Mouse (Mus musculus) cortical plate, adult 2 months (tissue): ENCODE results near the gene Rarres2. TPM values are rescaled to one million over a fixed set of nuclear protein-coding genes. Genes with fewer than 3 reads are reported as not detected.

Source experiments
- H3K27ac ChIP-seq: fragments of 200-500 bp; 2 replicates; pipeline ENCODE4 v1.5.1; 2012; ENCODE audit warnings: low read length, control low read depth, inconsistent platforms; ENCODE audit not compliant: insufficient read depth
- H3K4me1 ChIP-seq: fragments of 200-500 bp; 2 replicates; pipeline ENCODE4 v1.6.1; 2011; ENCODE audit warnings: low read length; ENCODE audit not compliant: control insufficient read depth, insufficient read depth
- H3K4me3 ChIP-seq: fragments of 200-500 bp; 2 replicates; pipeline ENCODE4 v1.5.1; 2011; ENCODE audit warnings: mild to moderate bottlenecking, low read length, control low read depth; ENCODE audit not compliant: insufficient read depth
- CTCF ChIP-seq: fragments of 200-500 bp; IDR thresholded peaks from 2 replicates; pipeline ENCODE4 v1.5.1; 2011; ENCODE audit warnings: mild to moderate bottlenecking, control low read depth, low read length; ENCODE audit not compliant: insufficient read depth; ENCODE audit errors: extremely low read depth
- POLR2A ChIP-seq: fragments of 200-500 bp; IDR thresholded peaks from 2 replicates; pipeline ENCODE4 v1.6.1; 2011; ENCODE audit warnings: mild to moderate bottlenecking, low read length, control low read depth; ENCODE audit not compliant: insufficient read depth; ENCODE audit errors: extremely low read depth
- polyA plus RNA-seq: library from polyadenylated mRNA; depleted of rRNA; stranded (reverse); fragments of >200 nt; gene quantifications from 2 replicates; pipeline ENCODE4 v1.2.3, GENCODE M21; 2012

Gene Rarres2
- polyA plus RNA-seq, 1 experiment = 23.2 TPM

- H3K4me3 ChIP-seq = no peak overlapping the region
- H3K27ac ChIP-seq = no peak overlapping the region
- H3K4me1 ChIP-seq = no peaks in the 10 kb centered on the region
- TF ChIP-seq CTCF (no peak), POLR2A (no peak)
Observed at GRCm38 (mm10) chr6:48545251-48545650, 27.3 kb downstream of the Rarres2 start.

- 0 out of 2 replicates have a peak, but pooled peaks have one; percentile 23 for TF ChIP-seq POLR2A
- no peak for TF ChIP-seq CTCF
- H3K4me1 ChIP-seq = peaks cover 8% of the 10 kb centered on the region
Observed at GRCm38 (mm10) chr6:48542631-48543030, 30.0 kb downstream of the Rarres2 start.

GRCm38 (mm10) chr6:48541560-48542450 lies 30.8 kb downstream of the Rarres2 start:
- H3K4me1 ChIP-seq = peaks cover 8% of the 10 kb centered on the region
- no peak for TF ChIP-seq POLR2A
- no peak for TF ChIP-seq CTCF
- H3K4me3 ChIP-seq = no peak overlapping the region
- no peak overlapping the region for H3K27ac ChIP-seq

More at GRCm38 (mm10) chr6:48542631-48543030, 30.0 kb downstream of the Rarres2 start:
- no peak overlapping the region for H3K27ac ChIP-seq
- H3K4me3 ChIP-seq = no peak overlapping the region

GRCm38 (mm10) chr6:48540721-48541120 lies 31.9 kb downstream of the Rarres2 start:
- H3K27ac ChIP-seq = no peak overlapping the region
- peaks cover 8% of the 10 kb centered on the region for H3K4me1 ChIP-seq
- TF ChIP-seq POLR2A (no peak), CTCF (no peak)
- no peak overlapping the region for H3K4me3 ChIP-seq

GRCm38 (mm10) chr6:48539860-48540259 lies 32.7 kb downstream of the Rarres2 start:
- TF ChIP-seq POLR2A = no peak
- TF ChIP-seq CTCF = no peak
- H3K27ac ChIP-seq = no peak overlapping the region
- peaks cover 8% of the 10 kb centered on the region for H3K4me1 ChIP-seq
- no peak overlapping the region; the same call in 1 of the 2 replicates for H3K4me3 ChIP-seq

GRCm38 (mm10) chr6:48538841-48539737 lies 33.5 kb downstream of the Rarres2 start:
- H3K27ac ChIP-seq = no peak overlapping the region
- TF ChIP-seq CTCF (peak; percentile 76), POLR2A (no peak)
- H3K4me3 ChIP-seq = peak overlapping the region; percentile 79
- H3K4me1 ChIP-seq = peaks cover 8% of the 10 kb centered on the region

- peak within 1 kb of the TSS; percentile 67 for H3K27ac ChIP-seq
- TF ChIP-seq CTCF = no peak
- TF ChIP-seq POLR2A = peak; percentile 87
- H3K4me3 ChIP-seq = peak within 1 kb of the TSS; percentile 79
- H3K4me1 ChIP-seq = peaks cover 8% of the 10 kb centered on the region
Observed at GRCm38 (mm10) chr6:48537105-48537954, 35.3 kb downstream of the Rarres2 start, which contains the start of gene Atp6v0e2. Atp6v0e2 (plus strand) TSS chr6:48537615.

GRCm38 (mm10) chr6:48536091-48536490 lies 36.5 kb downstream of the Rarres2 start:
- no peak overlapping the region for H3K27ac ChIP-seq
- H3K4me3 ChIP-seq = no peak overlapping the region
- TF ChIP-seq CTCF (no peak), POLR2A (no peak)
- peaks cover 8% of the 10 kb centered on the region for H3K4me1 ChIP-seq
